Comparison of ENCODE assay signal across 22 mouse cellular contexts in the genomic region with DNA sequence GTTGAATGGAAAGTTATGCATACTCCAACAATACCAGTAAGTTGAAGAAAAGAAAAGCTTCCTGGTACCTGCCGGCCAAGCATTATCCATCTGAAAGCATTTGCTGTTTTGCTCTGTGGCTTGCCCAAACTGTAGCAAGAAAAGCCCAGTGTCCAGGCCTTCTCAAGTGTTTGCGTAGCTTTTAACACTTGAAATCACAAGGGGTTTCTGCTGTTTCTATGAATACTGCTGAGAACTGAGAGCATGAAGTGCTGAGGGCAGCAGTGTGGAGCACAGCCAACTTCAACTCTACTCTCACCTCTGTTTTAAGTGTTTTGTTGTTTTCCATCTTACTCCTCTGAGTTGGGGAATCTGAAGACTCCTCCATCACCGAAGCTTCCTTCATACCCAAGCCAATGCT. TPM values are rescaled to one million over a fixed set of nuclear protein-coding genes. Genes with fewer than 3 reads are reported as not detected.
"Had no signal": no experiment of that assay in that cellular context is flagged by ENCODE, and none has a peak within 500 bp of the region (broad histone marks: within the 10 kb centered on the region; RNA-seq: fewer than 3 reads in every experiment).

No protein-coding gene starts in this region.

- H3K9me3 ChIP-seq: liver, embryonic 13.5 days; liver, embryonic 15.5 days; megakaryocyte, embryonic 14.5 days; midbrain, embryonic 13.5 days; midbrain, embryonic 15.5 days; neural tube, embryonic 13.5 days; neural tube, embryonic 15.5 days had no signal

- H3K27ac ChIP-seq: liver, embryonic 13.5 days; liver, embryonic 15.5 days; macrophage; midbrain, embryonic 13.5 days; midbrain, embryonic 15.5 days; neural tube, embryonic 13.5 days; neural tube, embryonic 15.5 days had no signal

- H3K27me3 ChIP-seq: liver, embryonic 13.5 days; liver, embryonic 15.5 days; megakaryocyte, embryonic 14.5 days; midbrain, embryonic 13.5 days; midbrain, embryonic 15.5 days; neural tube, embryonic 13.5 days; neural tube, embryonic 15.5 days had no signal

- ATAC-seq: liver, postnatal 0 days; midbrain, embryonic 13.5 days; midbrain, embryonic 15.5 days had no signal

- DNase-seq: liver; liver, embryonic 13.5 days; liver, postnatal 0 days; retina, postnatal 1 day; right cerebral cortex, adult 18-20 months; right cerebral cortex, postnatal 25 days; right cerebral cortex, postnatal 4 days; spleen, adult 18-20 months; thymus, adult 18-20 months; thymus, postnatal 14 days; thymus, postnatal 36 days had no signal

- H3K4me3 ChIP-seq: liver, embryonic 13.5 days; liver, embryonic 15.5 days; megakaryocyte, embryonic 14.5 days; midbrain, embryonic 13.5 days; midbrain, embryonic 15.5 days; myocyte; neural tube, embryonic 13.5 days; neural tube, embryonic 15.5 days had no signal

- H3K9ac ChIP-seq: liver, embryonic 13.5 days; liver, embryonic 15.5 days; liver, postnatal 0 days; midbrain, embryonic 13.5 days; midbrain, embryonic 15.5 days; neural tube, embryonic 13.5 days; neural tube, embryonic 15.5 days had no signal

- H3K4me2 ChIP-seq: liver, embryonic 11.5 days; liver, embryonic 13.5 days; liver, embryonic 15.5 days; midbrain, embryonic 11.5 days; midbrain, embryonic 13.5 days; midbrain, embryonic 15.5 days; neural tube, embryonic 13.5 days; neural tube, embryonic 15.5 days had no signal

- H3K4me1 ChIP-seq: liver, embryonic 13.5 days; liver, embryonic 15.5 days; megakaryocyte, embryonic 14.5 days; midbrain, embryonic 13.5 days; midbrain, embryonic 15.5 days; neural tube, embryonic 13.5 days; neural tube, embryonic 15.5 days had no signal

- H3K36me3 ChIP-seq: liver, embryonic 13.5 days; liver, embryonic 15.5 days; midbrain, embryonic 13.5 days; midbrain, embryonic 15.5 days; neural tube, embryonic 13.5 days; neural tube, embryonic 15.5 days had no signal

RNA-seq across cellular contexts. Expression of a gene that starts 15.5 kb away (rescaled TPM):
- total RNA-seq: megakaryocyte progenitor cell, adult 5-6 weeks had no signal
- polyA plus RNA-seq: liver, postnatal 0 days; macrophage had no signal
